Mouse (Mus musculus): Measurements from ENCODE around the gene Btbd35f6. TPM values are rescaled to one million over a fixed set of nuclear protein-coding genes. Genes with fewer than 3 reads are reported as not detected.
"Not testable (repeated sequence)": the region's sequence is repeated elsewhere in the genome, so short reads cannot be mapped to it uniquely, and the experiment has no call there.

Btbd35f6 gene
- polyA plus RNA-seq (2017; shearing (Covaris generic)): not detected

DNA sequence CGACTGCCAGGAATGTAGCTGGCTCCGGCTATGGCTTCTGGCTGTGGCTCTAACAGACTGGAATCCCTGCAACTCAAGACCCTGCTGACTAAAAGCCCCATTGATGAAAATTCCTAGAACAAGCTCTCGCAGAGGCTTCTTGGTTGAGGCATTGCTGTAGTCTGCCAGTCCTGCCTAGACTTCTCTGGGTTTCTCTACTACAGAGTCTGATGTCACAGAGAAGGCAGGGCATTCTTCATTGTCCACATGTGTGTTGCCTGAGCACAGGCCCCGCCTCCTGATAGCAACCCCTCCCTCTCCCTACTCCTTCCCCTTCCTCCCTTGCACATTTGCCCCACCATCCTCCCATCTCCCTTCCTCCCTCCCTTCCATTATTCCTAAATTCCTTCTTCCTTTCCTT is at the start of gene Btbd35f6:
Gene Btbd35f6 (minus strand): TSS at position 101 of the 400 bp plus-strand sequence.
- ATAC-seq: not testable (repeated sequence)

DNA sequence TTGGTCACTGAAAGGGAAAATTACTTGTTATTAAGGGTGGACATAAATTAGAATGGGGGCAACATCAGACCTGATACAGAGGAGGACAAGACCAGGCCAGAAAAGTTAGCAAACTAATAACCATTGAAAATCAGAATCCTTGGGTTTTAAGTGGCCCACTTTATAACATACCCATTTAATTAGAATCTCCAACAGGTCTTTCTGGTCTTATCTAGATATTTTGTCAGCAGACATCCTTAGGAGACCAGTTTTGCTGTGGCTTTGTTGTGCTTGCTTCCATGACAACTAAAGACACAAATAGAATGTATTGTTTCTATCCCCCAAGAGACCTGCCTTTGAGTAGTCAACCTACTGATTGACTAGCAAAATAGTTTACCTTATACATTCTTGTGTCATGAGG is 30.4 kb upstream of the Btbd35f6 start, which contains the start of gene Gm21870:
Gene Gm21870 (minus strand): TSS at position 101 of the 400 bp plus-strand sequence.
- not testable (repeated sequence) for ATAC-seq

DNA sequence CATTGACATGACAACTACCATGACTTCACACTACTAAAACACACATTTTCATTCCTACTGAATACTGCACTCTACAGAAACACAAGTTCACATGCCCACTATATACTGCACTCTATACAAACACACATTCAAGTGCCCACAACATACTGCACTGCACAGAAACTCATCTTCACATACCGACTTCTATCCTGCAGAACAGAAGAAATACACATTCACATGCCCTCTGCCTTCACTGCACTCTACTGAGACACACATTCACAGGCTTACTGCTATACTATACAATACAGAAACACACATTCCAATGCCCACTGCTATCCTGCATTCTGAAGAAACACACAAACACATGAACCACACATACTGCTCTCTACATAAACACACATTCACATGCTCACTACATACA is 26.1 kb downstream of the Btbd35f6 start:
- not testable (repeated sequence) for ATAC-seq

DNA sequence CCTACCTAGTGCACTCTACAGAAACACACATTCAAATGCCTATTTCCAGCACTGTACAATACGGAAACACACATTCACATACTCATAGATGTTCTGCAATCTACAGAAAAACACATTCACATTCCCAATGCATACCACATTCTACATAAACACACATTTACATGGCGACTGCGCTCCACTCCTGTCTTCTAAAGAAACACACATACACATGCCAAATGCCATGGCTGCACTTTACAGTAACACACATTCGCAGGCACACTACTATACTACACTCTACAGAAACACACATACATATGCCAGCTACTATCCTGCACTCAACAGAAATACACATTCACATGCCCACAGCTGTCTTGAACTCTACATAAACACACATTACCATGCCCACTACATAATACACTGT is 28.1 kb downstream of the Btbd35f6 start:
- ATAC-seq: not testable (repeated sequence)

DNA sequence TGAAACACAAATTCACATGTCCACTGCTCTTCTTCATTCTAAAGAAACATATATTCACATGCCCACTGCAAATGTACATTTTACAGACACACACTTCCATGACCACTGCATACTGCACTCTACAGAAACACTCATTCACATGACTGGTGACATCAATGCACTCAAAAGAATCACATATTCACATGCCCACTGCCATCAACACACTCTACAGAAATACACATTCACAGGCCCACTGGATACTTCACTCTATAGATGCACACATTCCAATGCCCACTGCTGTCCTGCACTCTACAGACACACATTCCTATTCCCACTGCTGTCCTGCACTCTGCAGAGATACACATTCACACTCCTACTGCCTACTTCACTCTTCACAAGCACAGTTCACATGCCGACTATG is 30.0 kb downstream of the Btbd35f6 start:
- not testable (repeated sequence) for ATAC-seq

DNA sequence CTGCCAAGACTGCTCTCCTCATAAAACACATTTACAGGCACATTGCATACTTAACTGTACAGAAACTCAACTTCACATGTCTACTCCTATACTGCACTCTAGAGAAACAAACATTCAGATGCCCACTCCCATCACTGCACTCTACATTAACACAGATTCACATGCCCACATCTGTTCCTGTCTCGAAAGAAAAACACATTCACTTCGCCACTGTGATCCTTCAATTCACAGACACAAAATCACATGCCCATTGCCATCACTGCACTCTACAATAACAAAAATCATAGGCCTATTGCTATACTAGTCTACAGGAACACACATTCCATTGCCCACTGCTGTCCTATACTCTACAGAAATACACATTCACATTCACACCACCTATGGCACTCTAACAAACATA is 30.9 kb downstream of the Btbd35f6 start:
- not testable (repeated sequence) for ATAC-seq

Other genes with a start within 250 kb of the Btbd35f6 start
- not detected for gene Gm21870, start 30.3 kb upstream of the Btbd35f6 start, polyA plus RNA-seq (2017; shearing (Covaris generic))
- not detected for gene Btbd35f9, start 205.0 kb upstream of the Btbd35f6 start, polyA plus RNA-seq (2017; shearing (Covaris generic))

All from activated CD4-positive, CD25-positive, alpha-beta regulatory T cell, adult 4 months (primary cell).